Mouse (Mus musculus) forebrain, embryonic 13.5 days (tissue): ENCODE measurements around the gene Pfn3. TPM values are rescaled to one million over a fixed set of nuclear protein-coding genes. Genes with fewer than 3 reads are reported as not detected.

Experiments
- ATAC-seq: fragments of 200-750 bp; cut with Nextera tagmentation; 2 replicates; pipeline ENCODE4 v1.8.0; 2017
- H3K27ac ChIP-seq: fragments of 300-500 bp; sonication (generic); 2 replicates; pipeline ENCODE4 v1.5.1; 2015; ENCODE audit warnings: inconsistent platforms, mild to moderate bottlenecking, moderate library complexity
- H3K27me3 ChIP-seq: fragments of 300-500 bp; sonication (generic); 2 replicates; pipeline ENCODE4 v1.6.1; 2015; ENCODE audit warnings: mild to moderate bottlenecking, inconsistent platforms
- H3K36me3 ChIP-seq: fragments of 300-500 bp; sonication (generic); 2 replicates; pipeline ENCODE4 v1.6.1; 2015; ENCODE audit warnings: mild to moderate bottlenecking, inconsistent platforms; ENCODE audit not compliant: poor library complexity, severe bottlenecking
- H3K4me1 ChIP-seq: fragments of 300-500 bp; sonication (generic); 2 replicates; pipeline ENCODE4 v1.6.1; 2015; ENCODE audit warnings: inconsistent platforms
- H3K4me2 ChIP-seq: fragments of 300-500 bp; sonication (generic); 2 replicates; pipeline ENCODE4 v1.6.1; 2015; ENCODE audit warnings: inconsistent platforms, mild to moderate bottlenecking, moderate library complexity
- H3K4me3 ChIP-seq: fragments of 300-500 bp; sonication (generic); 2 replicates; pipeline ENCODE4 v1.5.1; 2015; ENCODE audit warnings: mild to moderate bottlenecking, inconsistent platforms
- H3K9ac ChIP-seq: fragments of 300-500 bp; sonication (generic); 2 replicates; pipeline ENCODE4 v1.6.1; 2015; ENCODE audit warnings: mild to moderate bottlenecking, inconsistent platforms
- H3K9me3 ChIP-seq: fragments of 300-500 bp; sonication (generic); replicated peaks from 2 replicates; pipeline ENCODE4 v1.6.1; 2016; ENCODE audit warnings: inconsistent platforms
- WGBS: fragments of 180-500 bp; shearing (Covaris S2); methylation state at CpG from one replicate; pipeline ENCODE4 v1.1.7; 2015; 5-methylcytosine and 5-hydroxymethylcytosine counted together
- polyA plus RNA-seq: library from polyadenylated mRNA; unstranded; fragments of >200 nt; fragmentation: Nextera tagmentation; extraction: Ambion mirVana; gene quantifications from 2 replicates; pipeline ENCODE4 v1.2.1, GENCODE M21; 2015

Gene Pfn3
- 0.60 TPM in 1 of 2 replicates, not detected in the other for polyA plus RNA-seq

DNA sequence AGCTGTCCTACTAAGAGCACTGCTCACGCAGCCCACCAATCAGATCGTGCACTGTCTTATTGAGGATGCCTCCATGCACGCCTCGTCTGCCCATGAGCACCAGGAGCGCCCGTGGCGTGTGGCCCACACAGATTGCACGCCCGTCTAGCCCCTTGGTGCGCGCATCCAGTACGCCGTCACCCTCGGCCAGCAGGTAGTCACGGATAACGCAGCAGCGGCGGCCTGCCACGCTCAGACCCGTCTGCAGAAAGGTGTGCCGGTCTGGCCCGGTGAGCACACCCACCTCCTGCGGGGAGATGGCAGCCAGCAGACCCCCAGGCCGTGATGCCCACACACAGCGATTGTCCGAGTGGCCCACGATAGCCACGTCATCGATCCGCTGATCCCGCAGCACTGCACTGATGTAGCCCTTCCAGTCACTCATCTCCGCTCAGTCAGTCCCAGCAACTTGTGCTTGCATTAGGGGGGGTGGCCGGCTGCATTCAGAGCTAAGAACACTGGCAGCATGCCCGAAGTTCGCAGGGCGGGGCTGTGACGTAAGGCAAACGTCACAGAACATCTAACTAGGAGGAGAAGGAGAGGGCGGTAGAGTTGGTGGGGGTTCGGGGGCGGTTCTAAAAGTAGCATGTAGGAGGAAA lies at the start of gene Pfn3:
Gene Pfn3, minus strand, starts transcription at position 490 of the 638 bp plus-strand sequence.
- H3K4me2 ChIP-seq = peak within 1 kb of the TSS; percentile 66
- ATAC-seq = peak; percentile 77
- peaks cover 31% of the 10 kb centered on the region for H3K27me3 ChIP-seq
- H3K4me1 ChIP-seq = peaks cover 16% of the 10 kb centered on the region
- peak within 1 kb of the TSS; percentile 36 for H3K4me3 ChIP-seq
- H3K9ac ChIP-seq = peak within 1 kb of the TSS; percentile 66
- no peaks in the 10 kb centered on the region for H3K36me3 ChIP-seq
- H3K9me3 ChIP-seq = no peaks in the 10 kb centered on the region
- 8% methylated on average over 41 of the region's 41 CpGs for WGBS
- no peak within 1 kb of the TSS for H3K27ac ChIP-seq

DNA sequence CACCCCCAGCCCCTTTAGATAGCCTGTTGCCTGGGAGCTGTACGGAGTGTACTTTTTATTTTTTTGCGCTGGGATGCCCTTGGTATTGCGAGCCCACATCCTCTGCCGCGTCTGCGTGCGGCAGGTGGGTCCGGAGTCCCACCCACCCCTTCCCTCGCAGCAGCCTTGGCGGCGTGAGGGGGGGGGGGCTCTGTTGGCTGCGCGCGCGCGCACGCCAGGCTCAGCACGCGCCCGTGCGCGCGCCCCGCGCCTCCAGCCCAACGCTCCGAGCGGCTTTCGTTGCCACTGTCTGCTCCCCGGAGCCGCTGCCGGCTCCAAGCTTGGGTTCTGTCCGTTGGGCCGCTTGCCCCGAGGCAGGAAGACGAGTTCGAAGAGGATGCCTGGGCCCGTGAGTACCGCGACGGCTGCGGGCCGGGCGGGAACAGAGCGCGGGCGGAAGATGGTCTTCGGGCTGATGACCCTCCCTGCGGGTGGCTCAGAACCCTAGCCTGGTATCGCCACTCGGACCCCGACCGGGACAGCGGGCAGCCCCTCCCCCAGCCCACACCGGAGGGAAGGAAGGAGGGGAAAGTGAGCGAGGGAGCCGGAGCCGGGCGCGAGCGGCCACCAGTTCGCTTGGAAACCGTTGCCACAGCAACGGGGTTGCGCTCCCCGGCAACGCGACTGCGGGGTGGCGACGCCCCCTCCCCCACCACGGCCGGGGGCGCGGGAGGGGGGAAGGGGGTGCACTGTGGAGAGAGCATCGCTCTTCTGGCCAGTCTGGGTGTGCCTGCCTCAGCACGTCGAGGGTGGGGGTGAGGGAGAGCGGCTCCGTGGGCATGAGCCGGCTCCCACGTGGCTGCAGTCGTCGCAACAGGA lies 49.2 kb upstream of the Pfn3 start, which contains the start of gene Prr7:
Gene Prr7, plus strand, starts transcription at position 241 of the 858 bp plus-strand sequence.
- H3K4me2 ChIP-seq = peak within 1 kb of the TSS; percentile 75
- H3K27me3 ChIP-seq = no peaks in the 10 kb centered on the region
- WGBS = under 1% methylated on average over 71 of the region's 84 CpGs
- peaks cover 51% of the 10 kb centered on the region for H3K4me1 ChIP-seq
- H3K4me3 ChIP-seq = peak within 1 kb of the TSS; percentile 68
- peak; percentile 82 for ATAC-seq
- no peaks in the 10 kb centered on the region for H3K9me3 ChIP-seq
- H3K36me3 ChIP-seq = peaks cover 31% of the 10 kb centered on the region
- peak within 1 kb of the TSS; percentile 89 for H3K9ac ChIP-seq
- peak within 1 kb of the TSS; percentile 98 for H3K27ac ChIP-seq

DNA sequence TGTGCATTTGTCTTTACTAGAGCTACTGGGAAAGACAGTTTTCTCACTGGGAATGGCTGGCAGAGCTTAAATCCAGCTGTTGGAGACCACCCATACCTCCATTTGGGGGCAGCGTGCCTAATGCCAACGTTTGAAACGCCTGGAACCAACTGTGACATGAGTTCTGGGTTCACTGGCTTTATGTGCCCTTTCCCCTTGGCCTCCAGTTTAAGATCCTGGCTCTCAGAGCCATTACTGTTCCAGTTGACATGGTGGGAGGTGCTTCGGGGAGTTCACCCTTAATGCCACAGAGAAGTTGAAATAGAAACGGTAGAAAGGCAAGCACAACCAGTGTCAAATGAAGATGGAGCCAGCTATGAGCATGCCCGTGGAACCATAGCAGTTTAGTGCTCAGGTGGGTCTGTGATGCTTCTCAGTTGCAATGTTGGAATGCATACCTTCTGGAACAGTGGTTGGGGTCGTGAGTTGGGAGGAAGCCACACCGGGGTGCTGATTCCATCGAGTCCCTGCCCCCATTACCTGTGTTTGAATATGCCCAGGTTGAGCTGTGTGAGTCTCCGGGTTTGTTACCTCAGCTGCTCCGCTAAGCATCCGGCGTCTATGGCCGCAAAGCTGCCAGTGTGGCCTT lies 48.5 kb upstream of the Pfn3 start:
- H3K4me1 ChIP-seq = peaks cover 44% of the 10 kb centered on the region
- WGBS = 6% methylated on average over 14 of the region's 14 CpGs
- no peak; the same call in 1 of the 2 replicates for ATAC-seq

DNA sequence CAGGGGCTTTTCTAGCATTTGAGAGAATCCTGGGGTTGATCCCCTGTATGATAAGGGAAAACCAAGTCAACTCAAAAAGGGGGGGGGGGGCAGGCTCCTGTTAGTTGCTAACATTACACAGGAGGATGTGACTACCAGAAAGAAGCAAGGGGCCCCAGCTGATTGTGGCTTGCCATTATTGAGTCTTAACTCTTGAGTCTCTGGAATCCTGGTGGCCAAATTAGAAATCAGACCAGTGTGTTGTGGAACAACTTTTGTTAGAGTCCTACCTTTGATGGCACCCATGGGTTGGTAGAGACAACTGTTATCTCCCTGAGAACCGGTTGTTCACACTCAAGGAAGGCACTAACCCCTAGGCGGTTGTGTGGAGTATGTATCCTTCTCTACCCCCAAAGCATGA lies 47.9 kb upstream of the Pfn3 start:
- Histone ChIP-seq H3K27ac (no peak overlapping the region), H3K9ac (no peak overlapping the region), H3K4me3 (no peak overlapping the region), H3K4me1 (peaks cover 38% of the 10 kb centered on the region), H3K4me2 (peak overlapping the region; percentile 75), H3K27me3 (no peaks in the 10 kb centered on the region), H3K9me3 (no peaks in the 10 kb centered on the region), H3K36me3 (peaks cover 44% of the 10 kb centered on the region)
- no peak for ATAC-seq
- WGBS = 53% methylated on average over 2 of the region's 2 CpGs

More for the DNA sequence above, 48.5 kb upstream of the Pfn3 start:
- H3K9ac ChIP-seq = peak overlapping the region; percentile 89
- no peaks in the 10 kb centered on the region for H3K9me3 ChIP-seq
- peak overlapping the region; percentile 75 for H3K4me2 ChIP-seq
- no peaks in the 10 kb centered on the region for H3K27me3 ChIP-seq
- peak overlapping the region; percentile 98 for H3K27ac ChIP-seq
- H3K4me3 ChIP-seq = peak overlapping the region; percentile 68
- H3K36me3 ChIP-seq = peaks cover 39% of the 10 kb centered on the region

DNA sequence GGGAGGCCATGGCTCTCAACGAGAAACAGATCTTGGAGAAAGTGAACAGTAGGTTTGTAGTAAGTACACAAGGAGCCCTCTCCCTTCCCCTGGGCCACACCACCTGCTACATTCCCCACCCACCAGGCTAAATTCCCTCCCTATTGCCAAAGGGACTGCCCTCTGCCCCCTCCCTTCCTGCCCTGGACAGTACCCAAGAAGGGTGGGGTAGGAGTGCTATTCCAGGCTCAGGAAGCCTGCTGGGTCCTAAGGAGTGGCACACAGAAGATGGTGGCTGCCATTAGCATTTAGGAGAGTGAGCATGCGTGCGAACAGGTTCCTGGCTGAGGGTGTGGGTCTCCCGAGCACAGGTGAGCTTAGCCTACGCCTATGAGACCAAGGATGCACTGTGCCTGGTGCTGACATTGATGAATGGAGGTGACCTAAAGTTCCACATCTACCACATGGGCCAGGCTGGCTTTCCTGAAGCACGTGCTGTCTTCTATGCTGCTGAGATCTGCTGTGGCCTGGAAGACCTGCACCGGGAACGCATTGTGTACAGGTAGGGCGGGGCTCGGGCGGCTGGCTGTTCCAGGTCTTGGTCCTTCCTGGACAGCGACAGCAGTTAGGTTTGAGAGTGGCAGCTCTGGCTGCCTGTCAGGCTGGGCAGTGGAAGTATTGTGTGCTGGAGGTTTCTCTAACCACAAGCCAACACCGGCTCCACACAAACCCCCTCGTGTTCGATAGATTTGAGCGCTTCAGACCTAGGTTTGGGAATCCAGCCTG lies 36.9 kb upstream of the Pfn3 start:
- WGBS = 96% methylated on average over 16 of the region's 16 CpGs
- no peak overlapping the region for H3K9ac ChIP-seq
- no peak overlapping the region for H3K4me2 ChIP-seq
- peaks cover 15% of the 10 kb centered on the region for H3K4me1 ChIP-seq
- H3K27me3 ChIP-seq = no peaks in the 10 kb centered on the region
- H3K36me3 ChIP-seq = peaks cover 81% of the 10 kb centered on the region
- no peak for ATAC-seq
- no peak overlapping the region for H3K27ac ChIP-seq
- H3K4me3 ChIP-seq = no peak overlapping the region
- no peaks in the 10 kb centered on the region for H3K9me3 ChIP-seq

DNA sequence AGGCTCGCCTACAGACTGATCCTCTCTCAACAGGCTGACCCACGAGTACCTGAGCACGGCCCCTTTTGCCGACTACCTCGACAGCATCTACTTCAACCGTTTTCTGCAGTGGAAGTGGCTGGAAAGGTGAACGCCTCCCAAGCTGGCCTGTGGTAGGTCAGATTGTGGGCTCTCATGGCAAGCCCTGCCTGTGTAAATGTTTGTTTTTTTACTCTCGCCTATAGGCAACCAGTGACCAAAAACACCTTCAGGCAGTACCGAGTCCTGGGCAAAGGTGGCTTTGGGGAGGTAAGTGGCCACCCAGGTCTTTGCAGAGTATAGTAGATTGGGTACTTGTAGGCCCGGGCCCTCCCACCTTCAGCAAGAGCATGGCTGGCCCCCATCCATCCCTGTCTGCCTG lies 36.3 kb upstream of the Pfn3 start:
- ATAC-seq = no peak
- H3K36me3 ChIP-seq = peaks cover 75% of the 10 kb centered on the region
- no peaks in the 10 kb centered on the region for H3K27me3 ChIP-seq
- H3K4me1 ChIP-seq = peaks cover 22% of the 10 kb centered on the region
- H3K27ac ChIP-seq = no peak overlapping the region
- WGBS = 92% methylated on average over 10 of the region's 10 CpGs
- H3K4me2 ChIP-seq = no peak overlapping the region
- no peaks in the 10 kb centered on the region for H3K9me3 ChIP-seq
- H3K4me3 ChIP-seq = no peak overlapping the region
- no peak overlapping the region for H3K9ac ChIP-seq

DNA sequence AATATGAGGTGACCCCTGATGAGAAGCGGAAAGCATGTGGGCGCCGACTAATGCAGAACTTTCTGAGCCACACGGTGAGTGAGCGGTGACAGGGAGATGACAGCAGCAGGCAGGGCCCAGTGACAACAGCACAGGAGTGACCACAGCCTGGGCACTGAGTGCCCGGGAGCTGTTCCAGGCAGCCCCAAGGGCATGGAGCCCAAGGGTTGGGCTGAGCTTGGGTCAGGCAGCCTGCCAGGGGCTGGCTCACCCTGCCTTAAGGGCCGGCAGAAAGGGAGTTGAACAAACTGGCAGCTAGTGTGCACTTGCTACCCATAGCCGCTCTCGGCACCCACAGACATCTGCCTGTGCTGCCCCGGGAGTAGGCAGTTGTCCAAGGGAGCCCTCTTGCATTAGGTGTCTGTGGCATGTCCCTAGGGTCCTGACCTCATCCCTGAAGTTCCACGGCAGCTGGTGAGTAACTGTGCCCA lies 35.5 kb upstream of the Pfn3 start:
- peaks cover 29% of the 10 kb centered on the region for H3K4me1 ChIP-seq
- no peak overlapping the region for H3K27ac ChIP-seq
- H3K27me3 ChIP-seq = no peaks in the 10 kb centered on the region
- H3K36me3 ChIP-seq = peaks cover 67% of the 10 kb centered on the region
- WGBS = 92% methylated on average over 11 of the region's 11 CpGs
- H3K4me2 ChIP-seq = no peak overlapping the region
- no peak overlapping the region for H3K9ac ChIP-seq
- no peak for ATAC-seq
- H3K4me3 ChIP-seq = no peak overlapping the region
- H3K9me3 ChIP-seq = no peaks in the 10 kb centered on the region

DNA sequence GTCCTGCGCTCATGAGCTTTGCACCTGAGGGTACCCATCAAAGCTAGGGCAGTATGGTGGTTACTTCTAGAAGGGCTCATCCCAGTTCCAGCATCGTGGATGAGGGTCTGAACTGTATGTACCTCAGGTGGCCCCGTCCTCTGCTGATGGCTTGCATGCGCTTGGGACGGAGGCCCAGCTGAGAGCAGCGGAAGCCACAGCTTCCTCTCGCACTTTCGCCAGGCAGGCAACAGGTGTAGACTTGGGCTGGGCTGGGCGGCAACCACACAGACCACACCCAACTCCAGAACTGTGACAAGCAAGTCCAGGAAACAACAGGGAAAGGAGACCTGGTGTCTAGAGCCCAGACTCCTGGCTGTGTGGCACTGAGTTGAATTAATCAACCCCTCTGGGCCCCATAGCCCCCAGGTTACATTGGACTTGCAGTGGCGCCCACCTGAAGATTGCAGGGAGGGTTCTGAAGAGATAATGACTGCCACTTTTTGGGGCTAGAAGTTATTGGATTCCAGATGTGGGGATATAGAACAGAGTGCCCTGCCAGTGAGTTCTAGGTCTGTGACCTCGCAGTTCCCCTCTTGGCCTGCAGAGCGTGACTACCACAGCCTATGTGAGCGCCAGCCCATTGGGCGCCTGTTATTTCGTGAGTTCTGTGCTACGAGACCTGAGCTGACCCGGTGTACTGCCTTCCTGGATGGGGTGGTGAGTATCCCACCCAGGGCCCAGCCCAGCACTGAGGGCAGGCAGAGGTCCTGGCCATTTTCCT lies 34.8 kb upstream of the Pfn3 start:
- peaks cover 60% of the 10 kb centered on the region for H3K36me3 ChIP-seq
- no peak overlapping the region for H3K27ac ChIP-seq
- no peak overlapping the region for H3K9ac ChIP-seq
- 92% methylated on average over 17 of the region's 17 CpGs for WGBS
- H3K4me2 ChIP-seq = no peak overlapping the region
- H3K4me3 ChIP-seq = no peak overlapping the region
- peaks cover 29% of the 10 kb centered on the region for H3K4me1 ChIP-seq
- no peaks in the 10 kb centered on the region for H3K27me3 ChIP-seq
- H3K9me3 ChIP-seq = no peaks in the 10 kb centered on the region
- ATAC-seq = no peak

DNA sequence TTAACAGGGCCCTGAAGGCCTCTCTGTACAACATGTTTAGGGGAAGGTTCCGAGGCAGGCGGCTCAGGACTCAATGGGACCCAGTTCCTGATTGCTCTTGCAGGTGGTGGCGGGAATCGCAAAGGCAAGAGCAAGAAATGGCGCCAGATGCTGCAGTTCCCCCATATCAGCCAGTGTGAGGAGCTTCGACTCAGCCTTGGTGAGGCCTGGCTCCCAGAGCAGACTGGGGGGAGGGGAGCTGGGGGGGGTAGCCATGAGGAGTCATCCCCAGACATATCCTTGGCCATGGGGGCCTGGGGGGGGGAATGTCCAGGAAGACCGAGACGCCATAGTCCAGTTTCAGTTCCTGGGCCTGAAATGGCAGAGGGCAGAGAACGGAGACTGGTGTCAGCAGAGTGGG lies 34.2 kb upstream of the Pfn3 start:
- peaks cover 54% of the 10 kb centered on the region for H3K36me3 ChIP-seq
- no peaks in the 10 kb centered on the region for H3K9me3 ChIP-seq
- no peak overlapping the region for H3K4me2 ChIP-seq
- H3K9ac ChIP-seq = no peak overlapping the region
- ATAC-seq = no peak
- peaks cover 30% of the 10 kb centered on the region for H3K4me1 ChIP-seq
- WGBS = 93% methylated on average over 9 of the region's 9 CpGs
- H3K4me3 ChIP-seq = no peak overlapping the region
- H3K27me3 ChIP-seq = no peaks in the 10 kb centered on the region
- H3K27ac ChIP-seq = no peak overlapping the region

DNA sequence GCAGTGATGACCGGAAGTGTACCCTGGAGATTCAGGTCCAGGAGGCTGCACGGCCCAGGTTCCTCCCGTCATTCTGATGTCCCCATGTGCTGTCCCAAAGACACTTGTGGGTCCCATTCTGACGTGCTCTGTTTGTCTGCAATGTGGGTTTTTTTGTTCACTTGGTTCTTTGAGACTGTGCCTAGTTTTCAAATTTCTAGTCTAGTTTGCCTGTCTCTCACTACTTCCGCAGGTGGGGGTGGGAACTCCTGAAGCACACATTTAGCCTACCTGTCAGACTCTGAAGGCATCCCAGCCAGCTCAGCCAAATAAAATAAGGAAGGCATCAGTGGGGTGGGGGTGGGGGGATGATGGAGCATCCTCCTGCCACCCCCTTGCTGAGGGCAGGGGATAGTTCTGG lies 33.1 kb upstream of the Pfn3 start:
- Histone ChIP-seq H3K36me3 (peaks cover 43% of the 10 kb centered on the region), H3K4me2 (no peak overlapping the region), H3K9me3 (no peaks in the 10 kb centered on the region), H3K4me3 (no peak overlapping the region), H3K27ac (no peak overlapping the region), H3K9ac (0 out of 2 replicates have a peak overlapping the region, but pooled peaks have one; percentile 30), H3K4me1 (peaks cover 38% of the 10 kb centered on the region), H3K27me3 (no peaks in the 10 kb centered on the region)
- no peak for ATAC-seq
- WGBS = 90% methylated on average over 5 of the region's 5 CpGs

DNA sequence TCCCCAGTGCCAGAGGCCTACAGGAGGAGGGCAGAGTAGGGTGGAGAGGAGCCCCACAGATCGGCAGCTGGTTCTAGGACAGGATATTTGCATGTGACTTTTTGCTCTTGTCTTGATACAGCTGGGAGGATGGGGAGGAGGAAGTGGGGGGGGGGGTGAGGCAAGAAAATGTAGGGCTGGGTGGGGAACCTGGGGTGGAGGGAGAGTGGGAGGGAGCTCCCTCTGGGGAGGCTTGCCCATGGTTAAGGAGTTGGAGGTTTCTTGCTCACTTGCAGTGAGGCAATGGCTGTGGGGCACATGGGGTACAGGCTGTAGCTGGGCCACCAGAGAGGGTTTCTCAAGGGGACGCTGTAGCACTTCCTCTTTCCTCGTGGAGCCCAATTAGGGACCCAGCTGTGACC lies 32.5 kb upstream of the Pfn3 start:
- Histone ChIP-seq H3K27me3 (no peaks in the 10 kb centered on the region), H3K4me2 (peak overlapping the region; percentile 90; the same call in 1 of the 2 replicates), H3K9me3 (no peaks in the 10 kb centered on the region), H3K4me1 (peaks cover 38% of the 10 kb centered on the region), H3K4me3 (no peak overlapping the region), H3K9ac (peak overlapping the region; percentile 30; the same call in 1 of the 2 replicates), H3K36me3 (peaks cover 37% of the 10 kb centered on the region), H3K27ac (no peak overlapping the region)
- 53% methylated on average over 3 of the region's 3 CpGs for WGBS
- ATAC-seq = no peak
